Mouse (Mus musculus) limb, embryonic 11.5 days (tissue): ENCODE data around the gene Mfsd1. TPM values are rescaled to one million over a fixed set of nuclear protein-coding genes. Genes with fewer than 3 reads are reported as not detected.

Experiments used
- polyA plus RNA-seq: library from polyadenylated mRNA; unstranded; fragments of >200 nt; fragmentation: Nextera tagmentation; extraction: Ambion mirVana; gene quantifications from 2 replicates; pipeline ENCODE4 v1.2.1, GENCODE M21; 2014

Gene Mfsd1
- polyA plus RNA-seq, 1 experiment from 2014 or later, result 62.6 TPM

Other genes with a start within 250 kb of the Mfsd1 start
- gene Mlf1, start 208.6 kb upstream of the Mfsd1 start, polyA plus RNA-seq, result 24.6 and 26.3 TPM in 2 replicates
- gene Gm17402, start 207.6 kb upstream of the Mfsd1 start, polyA plus RNA-seq, result not detected in 2 replicates
- 55.4 and 60.5 TPM in 2 replicates for gene Gfm1, start 152.6 kb upstream of the Mfsd1 start, polyA plus RNA-seq
- gene Lxn, start 118.8 kb upstream of the Mfsd1 start, polyA plus RNA-seq, result 119 and 125 TPM in 2 replicates
- gene Rarres1, start 67.2 kb upstream of the Mfsd1 start, polyA plus RNA-seq, result 9.8 TPM in 2 replicates